Mouse (Mus musculus): ENCODE results near the gene Nckap5l.
"Not testable (repeated sequence)": the region's sequence is repeated elsewhere in the genome, so short reads cannot be mapped to it uniquely, and the experiment has no call there.

Gene Nckap5l

DNA sequence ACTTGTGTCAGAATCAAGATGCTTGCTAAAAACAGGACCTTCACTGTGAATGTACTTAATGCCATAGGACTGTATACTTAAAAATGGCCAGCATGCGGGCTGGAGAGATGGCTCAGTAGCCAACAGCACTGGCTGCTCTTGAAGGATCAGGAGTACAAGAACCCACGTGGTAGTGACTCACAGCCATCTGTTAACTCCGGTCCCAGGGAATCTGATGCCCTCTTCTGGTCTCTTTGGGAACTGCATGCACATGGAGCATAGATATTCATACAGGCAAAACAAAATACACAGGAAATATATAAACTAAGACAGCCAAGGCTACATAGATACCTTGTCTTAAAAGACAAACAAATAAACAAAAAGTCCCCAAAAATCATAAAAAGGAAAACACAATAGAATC lies 11.5 kb upstream of the Nckap5l start:
- peak; percentile 80 for DNase-seq

- DNase-seq: no peak
Measured at GRCm38 (mm10) chr15:99463194-99463593, 5.6 kb upstream of the Nckap5l start.

GRCm38 (mm10) chr15:99456963-99457605 lies 464 bp downstream of the Nckap5l start:
- DNase-seq: peak; percentile 42

DNA sequence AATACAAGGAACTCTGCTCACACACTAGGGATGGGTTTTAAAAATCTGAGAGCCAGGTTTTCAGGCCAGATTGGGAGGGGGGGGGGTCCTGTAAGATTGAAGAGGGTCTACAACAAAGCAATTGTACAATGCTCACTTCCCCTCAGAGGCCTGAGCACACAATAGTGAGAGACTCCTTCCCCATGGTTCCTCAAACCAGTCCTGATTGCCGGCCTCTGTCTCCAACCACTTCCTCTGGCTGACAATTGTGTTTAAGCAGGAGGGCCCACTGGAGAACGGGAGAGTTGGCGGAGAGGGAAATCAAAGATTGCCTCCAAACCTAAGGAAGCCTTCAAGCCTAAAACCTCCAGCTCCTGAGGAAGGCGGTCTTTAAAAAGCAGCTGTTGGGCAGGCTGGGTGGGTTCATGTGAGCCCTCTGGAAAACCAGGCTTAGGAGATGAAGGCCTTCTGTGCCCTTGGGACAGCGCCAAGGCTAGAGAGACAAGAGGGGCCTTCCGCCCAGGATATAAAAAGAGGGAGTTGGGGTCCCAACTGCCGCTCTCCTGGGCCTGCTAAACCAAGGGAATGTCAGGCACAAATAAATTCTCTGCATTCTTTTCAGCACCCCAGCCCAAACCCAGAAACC lies 1.1 kb downstream of the Nckap5l start:
- no peak for DNase-seq

GRCm38 (mm10) chr15:99455415-99455814 lies 2.1 kb downstream of the Nckap5l start:
- DNase-seq: no peak

DNA sequence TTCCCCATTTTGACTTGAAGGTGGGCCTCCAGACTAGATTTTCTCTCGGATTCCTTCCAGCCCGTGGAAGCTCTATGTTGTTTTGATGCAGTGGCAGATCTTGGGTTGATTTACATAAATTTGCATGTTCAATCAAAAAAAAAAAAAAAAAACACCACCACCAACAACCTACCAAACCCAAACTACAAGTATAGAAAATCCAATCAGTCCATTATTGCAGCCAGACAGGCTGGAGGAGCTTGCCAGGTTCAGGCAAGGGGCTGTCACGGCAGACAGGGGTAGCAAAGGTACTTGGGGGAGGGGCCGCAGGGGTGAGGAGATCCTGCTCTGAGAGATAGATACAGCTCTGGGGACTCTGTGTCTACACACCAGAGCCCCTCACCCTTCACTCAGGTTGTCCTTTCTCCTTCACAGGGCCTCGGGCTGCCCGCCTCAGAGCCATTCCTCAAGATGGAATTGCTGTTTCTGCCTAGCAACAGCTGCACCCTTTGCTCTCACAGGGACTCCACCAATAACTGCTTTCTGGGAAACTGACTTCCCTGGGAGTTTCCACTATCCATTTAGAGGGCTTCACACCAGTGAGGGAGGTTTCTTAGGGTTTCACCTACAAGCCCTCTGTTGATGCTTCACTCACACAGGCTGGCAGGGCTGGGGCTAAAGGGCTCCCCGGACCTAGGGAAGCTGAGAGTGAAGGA lies 2.8 kb downstream of the Nckap5l start:
- no peak for DNase-seq

DNA sequence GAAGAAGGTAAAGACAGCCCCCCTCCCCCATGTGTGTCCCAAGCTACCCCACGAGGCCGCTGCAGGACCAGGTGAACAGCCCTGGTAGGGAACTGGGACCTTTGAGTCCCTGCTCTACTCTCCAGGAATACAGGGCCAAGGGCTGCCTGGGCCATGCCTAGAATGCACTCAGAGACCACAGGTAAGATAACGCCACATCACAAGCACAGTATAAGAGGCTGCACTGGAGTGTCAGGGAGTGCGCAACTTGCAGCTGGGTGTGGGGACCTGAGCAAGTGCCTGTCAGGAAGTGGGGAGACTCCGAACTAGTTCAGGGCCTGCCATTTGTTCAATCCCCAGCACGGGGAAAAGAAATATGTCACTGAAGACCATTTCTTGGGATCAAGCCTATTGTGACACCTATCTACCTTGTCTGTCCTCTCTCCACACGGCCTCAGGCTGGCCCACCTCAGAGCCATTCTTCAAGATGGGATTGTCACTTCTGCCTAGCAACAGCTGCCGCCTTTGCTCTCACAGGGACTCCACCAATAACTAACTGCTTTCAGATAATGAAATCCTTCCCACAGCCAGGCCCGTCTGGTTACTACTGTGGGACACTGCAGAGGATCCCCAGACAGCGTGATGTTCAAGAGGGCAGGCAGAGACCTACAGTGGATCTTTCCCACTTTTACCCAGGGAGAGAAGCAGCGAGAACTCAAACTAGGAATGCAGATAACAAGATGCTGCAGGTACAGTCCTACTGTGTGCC lies 4.2 kb downstream of the Nckap5l start:
- DNase-seq: no peak

- no peak for DNase-seq
Measured at GRCm38 (mm10) chr15:99449751-99450280, 7.7 kb downstream of the Nckap5l start.

DNA sequence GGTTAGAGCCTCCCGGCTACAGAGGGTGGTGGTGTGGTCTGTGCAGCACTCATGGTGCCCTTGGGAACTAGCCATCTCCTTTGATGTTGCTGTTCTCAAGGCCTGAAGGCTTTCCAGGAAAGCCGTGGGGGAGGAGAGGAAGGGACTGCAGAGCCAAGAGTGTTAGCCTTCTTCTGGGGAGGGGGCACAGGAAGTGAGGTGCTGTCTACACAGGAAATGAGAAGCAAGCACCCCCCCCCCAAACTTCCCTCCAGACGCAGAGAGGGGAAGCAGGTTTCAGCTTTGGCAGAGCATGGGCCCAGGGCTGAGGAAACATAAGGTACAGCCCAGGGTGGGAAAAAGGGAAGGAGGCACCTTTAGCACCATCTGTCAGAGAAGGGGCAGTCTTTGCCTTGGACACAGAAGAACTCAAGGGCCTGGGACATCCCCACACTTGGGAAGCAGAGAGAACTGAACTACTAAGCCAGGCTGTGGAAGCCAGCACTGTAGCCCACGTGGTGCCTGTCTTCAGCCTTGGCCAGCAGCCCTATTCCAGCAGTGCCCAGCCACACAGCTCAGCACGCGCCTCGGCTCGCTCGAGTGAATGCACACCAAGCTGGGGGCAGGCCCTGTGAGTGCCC lies 8.3 kb downstream of the Nckap5l start:
- DNase-seq: peak; percentile 33

GRCm38 (mm10) chr15:99446136-99446535 lies 11.4 kb downstream of the Nckap5l start:
- not testable (repeated sequence) for DNase-seq

GRCm38 (mm10) chr15:99445567-99445966 lies 12.0 kb downstream of the Nckap5l start:
- no peak for DNase-seq

DNA sequence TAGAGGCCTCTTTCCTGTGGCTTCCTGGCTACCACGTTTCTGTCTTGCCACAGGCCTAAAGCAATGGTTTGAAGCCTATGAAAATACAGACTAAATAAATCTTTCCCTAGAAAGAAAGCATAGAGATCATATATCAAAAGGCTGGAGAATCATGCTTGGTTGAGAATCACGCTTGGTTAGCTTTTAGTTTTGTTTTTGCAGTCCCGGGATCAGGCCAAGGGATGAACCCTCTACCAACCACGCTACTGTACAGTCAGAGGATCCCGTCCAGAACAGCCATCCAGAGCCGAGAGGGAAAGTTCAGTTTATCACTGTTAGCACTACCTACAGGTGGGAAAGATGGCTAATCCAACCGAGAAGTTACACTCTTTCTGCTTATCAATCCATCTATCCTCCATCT lies 15.2 kb downstream of the Nckap5l start:
- no peak for DNase-seq

- DNase-seq: no peak
Measured at GRCm38 (mm10) chr15:99440816-99441457, 16.6 kb downstream of the Nckap5l start.

DNA sequence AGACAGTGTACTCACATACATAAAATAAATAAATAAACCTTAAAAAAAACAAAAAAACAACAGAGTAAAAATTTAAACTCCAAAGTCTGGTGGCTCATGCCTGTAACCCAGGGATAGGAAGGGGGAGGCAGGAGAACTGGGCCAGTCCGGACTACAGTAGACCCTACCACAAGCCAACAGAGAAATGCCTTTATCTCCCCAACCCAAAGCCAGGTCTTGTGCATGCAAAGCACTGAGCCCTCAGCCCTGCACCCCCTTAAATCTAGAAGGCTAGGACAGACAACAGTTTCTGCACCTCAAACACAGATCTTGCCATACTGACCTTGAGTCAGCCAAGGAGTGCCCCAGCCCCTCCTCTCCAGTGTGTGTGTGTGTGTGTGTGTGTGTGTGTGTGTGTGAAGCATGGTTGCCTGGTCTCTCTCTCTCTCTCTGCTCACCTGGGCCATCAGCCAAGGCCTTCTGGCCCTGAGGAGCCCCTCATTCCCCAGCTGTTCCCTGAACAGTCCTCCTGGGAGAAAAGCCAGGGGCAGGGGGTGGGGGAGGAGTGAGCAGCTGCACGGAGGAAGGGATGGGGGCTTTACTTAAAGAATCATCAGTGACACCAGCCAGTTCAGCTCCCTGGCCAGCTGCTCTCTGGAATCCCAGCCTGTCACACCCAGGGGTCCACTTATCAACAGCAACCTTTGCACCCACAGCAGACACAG lies 17.3 kb downstream of the Nckap5l start:
- DNase-seq: no peak

GRCm38 (mm10) chr15:99438966-99439698 lies 18.4 kb downstream of the Nckap5l start:
- DNase-seq: no peak

- DNase-seq: no peak
Measured at GRCm38 (mm10) chr15:99433913-99434312, 23.6 kb downstream of the Nckap5l start.

- DNase-seq: no peak
Measured at GRCm38 (mm10) chr15:99433081-99433718, 24.3 kb downstream of the Nckap5l start.

- DNase-seq: no peak
Measured at GRCm38 (mm10) chr15:99431967-99432366, 25.6 kb downstream of the Nckap5l start.

DNA sequence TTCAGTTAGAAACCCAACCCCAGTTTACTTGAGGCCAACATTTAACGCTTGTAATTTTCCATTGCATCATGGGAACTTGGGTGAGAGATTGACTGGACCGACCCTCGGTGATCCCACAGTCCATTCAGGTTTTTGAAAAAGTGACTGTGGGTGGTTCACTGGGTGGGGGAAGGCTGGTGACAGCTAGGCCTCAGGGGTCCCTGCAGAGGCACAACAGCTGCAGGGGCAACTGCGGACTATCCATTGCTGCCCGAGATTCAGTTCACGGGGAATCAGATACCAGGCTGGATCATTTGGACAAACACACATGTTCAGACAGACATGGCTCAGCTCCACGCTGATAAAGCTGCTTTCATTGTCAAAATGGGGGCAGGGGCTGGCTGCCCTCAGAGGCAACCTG lies 26.0 kb downstream of the Nckap5l start:
- no peak for DNase-seq

- DNase-seq: no peak
Measured at GRCm38 (mm10) chr15:99431063-99431462, 26.5 kb downstream of the Nckap5l start.

Data from kidney, adult 18-20 months (tissue).